Mouse (Mus musculus): ENCODE results near the gene Cdc5l.
"Not testable (repeated sequence)": the region's sequence is repeated elsewhere in the genome, so short reads cannot be mapped to it uniquely, and the experiment has no call there.

DNA sequence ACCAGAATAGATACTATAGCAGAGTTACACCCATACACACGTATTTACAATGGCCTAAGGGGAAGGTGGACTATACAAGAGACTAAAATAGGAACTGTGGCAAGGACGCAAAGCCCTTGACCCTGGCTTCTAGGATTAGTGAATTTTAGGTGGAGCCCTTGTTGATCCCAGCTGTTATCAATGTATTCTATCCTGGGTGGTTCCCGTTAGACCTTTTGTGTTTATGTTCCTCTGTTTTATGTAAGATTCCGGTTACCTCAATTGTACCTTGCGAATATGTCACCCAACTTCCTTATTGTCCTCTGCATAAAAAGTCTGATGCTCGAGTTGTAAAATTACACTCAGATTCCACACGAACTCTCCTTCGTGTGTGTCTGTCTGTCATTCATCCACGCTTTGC is 22.2 kb upstream of the Cdc5l start:
- TF ChIP-seq GATA1 (IDR thresholded peaks at IDR 0.05; ENCODE audit: borderline replicate concordance, low read length); FLI1 (IDR thresholded peaks at IDR 0.05; ENCODE audit: low read length): not testable (repeated sequence)
